Mouse (Mus musculus): Measurements from ENCODE around the gene Cnot1. TPM values are rescaled to one million over a fixed set of nuclear protein-coding genes. Genes with fewer than 3 reads are reported as not detected.
A peak's percentile ranks its signal among the peaks of the same experiment; 100 is the strongest.

Gene Cnot1
- total RNA-seq, 2 experiments from 2014 or later, result 66.3 to 71.1 TPM

DNA sequence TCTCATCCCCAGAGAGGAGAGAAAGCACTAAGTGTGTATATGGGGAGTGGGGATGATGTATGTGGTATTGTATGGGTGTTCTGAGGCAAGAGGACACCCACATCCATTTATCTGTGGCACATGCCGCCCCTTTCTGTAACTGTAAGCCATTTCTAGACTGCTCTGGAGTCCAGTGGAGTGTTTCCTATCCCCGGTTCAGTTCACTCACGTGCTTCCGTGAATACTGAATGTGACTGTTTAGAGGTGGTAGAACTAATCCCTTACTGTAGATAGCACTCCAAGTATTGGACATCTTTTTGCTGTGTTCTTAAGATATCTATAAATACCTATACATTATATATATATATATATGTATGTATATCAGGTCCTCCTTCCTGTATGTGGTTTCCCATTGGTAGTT is 92.9 kb downstream of the Cnot1 start:
- Histone ChIP-seq H3K4me3 (no peak overlapping the region), H3K27ac (no peak overlapping the region)
- no peak for TF ChIP-seq CTCF (IDR thresholded peaks at IDR 0.05)
- no peak for DNase-seq
- intact Hi-C loops (cut with DNase I), result no loop called here

DNA sequence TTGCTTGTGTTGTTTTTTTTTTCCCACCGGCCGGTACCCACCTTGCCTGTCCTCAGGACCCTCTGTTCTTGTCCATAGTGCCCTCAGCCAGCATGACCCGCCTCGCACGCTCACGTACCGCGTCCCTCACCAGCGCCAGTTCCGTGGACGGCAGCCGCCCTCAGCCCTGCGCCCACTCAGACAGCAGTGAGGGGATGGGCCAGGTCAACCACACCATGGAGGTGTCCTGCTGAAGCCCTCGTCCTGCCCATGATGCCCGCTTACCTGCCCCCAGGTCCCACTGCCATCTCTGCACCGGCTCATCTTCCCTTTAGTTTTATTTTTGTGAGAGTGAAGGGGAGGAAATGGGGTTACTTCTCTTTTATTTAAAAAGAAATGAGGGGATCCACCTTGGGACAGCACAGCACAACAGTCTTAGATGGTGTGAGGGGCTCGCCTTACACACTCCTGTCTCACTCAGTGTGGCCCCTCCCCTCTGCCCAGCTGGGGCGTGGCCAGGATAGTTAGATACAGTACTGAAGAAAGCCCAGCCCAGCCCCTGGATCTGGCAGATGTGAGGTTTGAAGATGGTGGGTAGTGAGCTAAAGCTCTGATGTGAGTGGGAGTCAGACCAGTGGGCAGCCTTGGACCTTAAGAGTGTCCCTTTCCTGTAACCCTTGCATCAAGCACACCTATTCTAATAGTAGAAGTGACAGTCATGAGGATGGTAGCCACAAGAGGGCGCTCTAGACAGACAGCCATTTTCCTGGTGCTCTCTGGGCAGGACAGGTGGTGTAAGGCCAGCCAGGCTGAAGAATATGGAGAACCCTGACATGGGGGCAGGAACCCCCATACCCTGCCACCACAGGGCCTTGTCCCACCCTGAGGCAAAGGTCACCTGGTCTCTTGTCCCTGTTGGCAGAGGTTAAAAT is 93.9 kb downstream of the Cnot1 start:
- no peak overlapping the region for H3K4me3 ChIP-seq
- TF ChIP-seq CTCF (IDR thresholded peaks at IDR 0.05), result peak; percentile 82
- intact Hi-C loops (cut with DNase I), result loop anchor here (2.0 kb wide), 1 partner anchor 119 kb away; no protein-coding TSS in a partner anchor
- no peak overlapping the region for H3K27ac ChIP-seq
- DNase-seq, result peak; percentile 76

DNA sequence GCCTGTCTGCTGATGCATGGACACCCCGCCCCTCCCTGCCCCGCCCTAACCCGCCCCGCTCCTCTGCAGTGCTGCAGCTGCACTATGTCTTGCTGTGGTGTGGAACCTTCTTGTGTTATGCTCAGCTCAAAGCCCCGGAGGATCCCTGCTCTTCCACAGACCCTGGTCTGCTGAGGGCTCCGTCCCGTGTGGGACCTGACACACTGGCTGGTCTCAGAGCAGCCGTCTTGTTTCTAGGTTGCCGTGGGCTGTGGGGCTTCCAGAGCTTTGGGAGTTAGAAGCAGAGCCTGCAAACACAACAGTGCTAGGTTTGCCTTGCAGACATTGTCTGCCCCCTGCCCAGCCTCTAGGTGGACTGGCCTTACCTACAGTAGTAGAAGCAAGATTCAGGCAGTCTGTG is 94.9 kb downstream of the Cnot1 start:
- Histone ChIP-seq H3K4me3 (no peak overlapping the region), H3K27ac (no peak overlapping the region)
- DNase-seq, result no peak
- intact Hi-C loops (cut with DNase I), result loop anchor here (2.0 kb wide), 1 partner anchor 120 kb away; no protein-coding TSS in a partner anchor
- no peak for TF ChIP-seq CTCF (IDR thresholded peaks at IDR 0.05)

DNA sequence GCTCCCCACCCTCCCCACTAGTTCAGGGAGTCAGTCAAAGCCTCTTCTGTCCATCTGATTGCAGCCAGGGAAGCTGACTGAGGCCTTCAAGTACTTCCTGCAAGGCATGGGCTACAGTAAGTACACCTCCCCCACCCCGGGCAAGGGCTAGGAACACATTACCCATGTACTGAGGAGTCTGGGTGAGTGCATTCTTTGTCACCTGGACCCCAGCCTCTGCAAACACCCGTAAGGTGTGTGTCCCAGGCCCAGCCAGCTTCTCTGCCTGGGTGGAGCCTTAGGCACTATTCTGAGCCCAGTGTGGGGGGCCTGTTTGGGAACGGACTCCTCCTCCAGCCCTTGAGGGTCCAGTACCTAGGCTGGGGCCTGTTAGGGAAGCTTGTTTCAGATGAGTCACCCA is 96.2 kb downstream of the Cnot1 start:
- Histone ChIP-seq H3K4me3 (no peak overlapping the region), H3K27ac (no peak overlapping the region)
- no peak for TF ChIP-seq CTCF (IDR thresholded peaks at IDR 0.05)
- no peak for DNase-seq
- intact Hi-C loops (cut with DNase I), result no loop called here

DNA sequence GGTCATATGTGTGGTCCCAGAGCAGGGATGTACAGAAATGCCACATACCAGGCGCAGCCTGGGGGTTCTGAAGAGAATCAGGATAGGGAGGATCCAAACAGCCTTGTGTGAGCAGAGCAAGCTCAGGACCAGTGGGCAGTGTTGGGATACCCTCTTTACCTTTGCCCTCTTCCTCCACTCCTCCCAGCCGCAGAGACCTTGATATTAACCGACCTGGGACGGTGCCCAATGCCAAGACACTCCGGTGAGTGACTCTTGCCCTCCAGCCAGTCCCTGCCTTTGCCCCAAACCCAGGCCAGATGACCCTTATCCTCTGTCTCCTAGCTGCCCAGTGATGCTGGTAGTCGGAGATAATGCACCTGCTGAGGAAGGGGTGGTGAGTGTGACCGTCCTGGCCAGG is 97.7 kb downstream of the Cnot1 start:
- no peak for TF ChIP-seq CTCF (IDR thresholded peaks at IDR 0.05)
- Histone ChIP-seq H3K4me3 (no peak overlapping the region), H3K27ac (no peak overlapping the region)
- intact Hi-C loops (cut with DNase I), result loop anchor here (10.0 kb wide), 1 partner anchor 455 kb away; no protein-coding TSS in a partner anchor
- DNase-seq, result no peak

DNA sequence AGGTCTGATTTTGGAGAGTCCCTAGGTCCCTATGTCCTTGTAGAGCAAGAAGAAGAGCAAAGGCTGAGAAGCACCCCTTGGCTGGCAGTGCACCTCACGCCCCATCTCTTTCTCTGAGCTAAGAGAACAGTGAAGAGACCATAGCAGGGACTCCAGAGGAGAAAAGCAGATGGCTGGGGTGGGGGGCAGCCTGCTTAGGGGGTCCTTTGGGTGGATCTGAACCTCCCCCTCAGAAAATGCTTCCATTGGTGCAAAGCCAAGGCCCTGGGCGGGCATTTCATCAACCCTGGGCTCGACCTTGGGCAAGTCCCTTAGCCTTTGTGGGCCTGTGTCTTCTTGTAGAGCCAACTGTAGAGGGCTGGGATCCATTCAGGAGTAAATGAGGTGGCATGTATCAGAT is 102.7 kb downstream of the Cnot1 start:
- TF ChIP-seq CTCF (IDR thresholded peaks at IDR 0.05), result no peak
- intact Hi-C loops (cut with DNase I), result loop anchor here (10.0 kb wide), 1 partner anchor 450 kb away; no protein-coding TSS in a partner anchor
- no peak overlapping the region for H3K27ac ChIP-seq
- H3K4me3 ChIP-seq, result no peak overlapping the region
- no peak for DNase-seq

DNA sequence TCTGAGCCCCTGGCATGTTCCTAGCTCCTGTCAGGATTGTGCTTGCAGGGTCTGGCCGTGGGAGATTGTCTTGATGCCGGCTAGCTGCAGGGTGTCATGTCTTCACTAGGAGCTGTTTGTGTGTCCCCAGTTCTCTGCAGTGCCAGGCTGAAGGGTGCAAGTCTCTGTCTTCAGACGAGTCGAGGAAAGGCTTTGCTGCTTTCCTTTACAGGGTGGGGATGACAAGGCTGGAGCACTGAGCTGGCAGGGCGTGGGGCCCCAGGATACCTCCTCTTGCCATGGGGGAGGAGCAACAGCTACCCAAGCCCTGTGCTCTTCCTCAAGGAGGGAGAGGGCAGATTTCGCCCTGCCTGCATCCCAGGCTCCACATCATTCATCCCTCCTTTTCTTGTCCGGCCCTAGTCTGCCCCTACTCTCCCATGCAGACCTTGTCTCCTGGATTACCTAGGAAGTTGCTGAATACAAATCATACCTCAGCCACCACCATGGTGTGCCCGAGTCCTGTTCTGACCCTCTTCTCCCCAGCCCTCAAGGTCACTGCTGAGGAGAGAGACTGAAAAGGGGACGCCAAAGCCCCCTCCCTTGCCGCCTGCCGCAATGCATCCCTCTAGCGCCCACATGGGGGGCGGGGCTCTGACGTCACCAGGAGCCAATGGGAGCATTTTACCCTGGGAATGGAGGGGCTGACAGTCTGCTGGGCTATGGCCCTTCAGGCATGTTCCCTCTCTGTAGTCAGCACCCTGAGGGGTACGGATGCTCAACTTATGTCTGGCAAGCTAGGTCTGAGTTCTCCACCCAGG is 103.6 kb downstream of the Cnot1 start:
- peak overlapping the region; percentile 67 for H3K27ac ChIP-seq
- peak; percentile 55 for DNase-seq
- intact Hi-C loops (cut with DNase I), result loop anchor here (10.0 kb wide), 1 partner anchor 449 kb away; no protein-coding TSS in a partner anchor

DNA sequence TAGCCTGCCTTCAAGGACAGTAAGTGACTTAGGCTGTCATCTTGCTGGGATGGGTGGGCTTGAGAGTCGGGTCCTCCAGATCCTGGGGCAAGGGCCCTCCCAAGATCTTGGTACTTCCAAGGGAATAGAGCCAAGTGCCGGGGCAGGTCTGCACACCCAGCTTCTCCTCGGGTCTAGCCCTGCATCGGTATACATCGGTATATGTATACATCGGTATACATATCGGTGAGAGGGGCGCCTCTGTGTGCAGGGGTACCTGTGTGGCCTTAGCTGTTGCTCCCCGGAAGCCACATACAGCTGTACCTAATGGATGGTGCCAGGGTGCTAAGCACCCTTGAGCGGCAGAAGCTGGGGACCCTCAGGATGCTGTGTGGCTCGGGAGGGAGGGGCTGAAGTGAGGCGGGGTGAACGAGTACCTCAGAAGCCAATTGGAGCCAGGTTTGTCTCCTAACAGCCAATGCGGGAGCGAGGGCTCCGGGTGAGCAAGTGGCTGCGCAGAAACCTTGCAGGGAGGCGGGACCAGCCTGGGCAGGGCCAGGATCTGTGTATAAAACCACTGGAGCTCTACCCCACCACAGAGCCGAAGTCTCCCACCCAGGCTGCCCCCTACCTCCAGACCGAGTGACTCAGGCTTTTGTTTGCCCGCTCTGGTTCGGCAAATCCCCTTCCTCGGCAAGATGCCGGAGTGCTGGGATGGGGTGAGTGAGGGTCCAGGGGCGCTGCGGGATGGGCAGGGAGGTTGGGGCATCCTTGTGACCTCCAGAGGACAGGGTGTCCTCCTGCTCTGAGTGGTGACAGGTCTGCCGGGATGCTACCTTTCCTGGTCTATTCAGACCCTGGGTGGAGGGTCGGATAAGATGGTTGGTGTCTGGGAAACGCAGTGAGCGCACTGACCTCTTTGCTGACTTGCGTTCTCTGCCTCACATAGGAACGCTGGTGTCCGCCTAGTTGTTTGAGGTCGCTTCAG is 104.5 kb downstream of the Cnot1 start:
- TF ChIP-seq CTCF (IDR thresholded peaks at IDR 0.05), result no peak
- DNase-seq, result peak; percentile 86
- H3K27ac ChIP-seq, result peak overlapping the region; percentile 67
- peak overlapping the region; percentile 85 for H3K4me3 ChIP-seq
- intact Hi-C loops (cut with DNase I), result loop anchor here (10.0 kb wide), 1 partner anchor 448 kb away; no protein-coding TSS in a partner anchor

More for the DNA sequence above, 103.6 kb downstream of the Cnot1 start:
- peak overlapping the region; percentile 85 for H3K4me3 ChIP-seq
- TF ChIP-seq CTCF (IDR thresholded peaks at IDR 0.05), result no peak

DNA sequence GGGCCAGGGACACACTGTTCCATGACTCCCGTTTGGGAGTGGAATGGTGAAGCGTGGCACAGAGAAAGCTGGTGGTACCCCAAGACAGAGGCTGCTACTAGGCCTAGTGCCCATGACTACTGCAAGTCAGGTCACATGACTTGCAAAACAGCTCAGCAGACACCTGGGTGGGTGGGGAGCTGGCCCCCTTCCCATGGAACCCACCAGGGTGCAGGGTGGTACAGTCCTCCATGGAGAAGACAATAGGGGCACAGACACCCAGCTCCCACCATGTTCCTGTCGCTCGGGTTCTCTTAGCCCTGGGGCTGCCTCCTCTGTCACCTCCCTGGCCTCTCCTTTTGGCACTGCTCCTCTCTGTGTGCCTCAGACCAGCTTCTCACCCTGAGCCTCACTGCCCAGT is 105.5 kb downstream of the Cnot1 start:
- Histone ChIP-seq H3K27ac (no peak overlapping the region), H3K4me3 (no peak overlapping the region)
- intact Hi-C loops (cut with DNase I), result loop anchor here (10.0 kb wide), 1 partner anchor 447 kb away; no protein-coding TSS in a partner anchor
- DNase-seq, result peak; percentile 13
- no peak for TF ChIP-seq CTCF (IDR thresholded peaks at IDR 0.05)

DNA sequence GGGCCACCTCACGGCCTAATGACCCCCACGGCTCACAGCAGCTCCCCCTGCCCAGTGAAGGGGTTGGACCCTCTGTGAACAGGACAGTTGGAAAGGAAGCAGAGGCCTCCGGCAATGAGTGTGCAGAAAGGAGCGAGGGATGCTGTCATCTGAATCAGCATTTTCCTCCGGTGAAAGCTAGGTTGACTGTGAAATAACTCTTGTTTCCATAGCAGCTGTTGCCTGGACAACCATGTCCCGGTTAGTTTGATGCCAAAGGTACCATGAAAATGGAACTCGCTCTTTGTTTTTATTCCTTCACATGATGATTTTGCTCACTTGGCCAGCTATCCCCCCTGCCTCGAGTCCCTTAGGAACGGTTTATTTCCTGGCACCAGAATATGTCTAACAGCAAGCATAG is 107.0 kb downstream of the Cnot1 start:
- no peak overlapping the region for H3K27ac ChIP-seq
- no peak for TF ChIP-seq CTCF (IDR thresholded peaks at IDR 0.05)
- DNase-seq, result no peak
- H3K4me3 ChIP-seq, result no peak overlapping the region
- intact Hi-C loops (cut with DNase I), result loop anchor here (10.0 kb wide), 1 partner anchor 445 kb away; no protein-coding TSS in a partner anchor

DNA sequence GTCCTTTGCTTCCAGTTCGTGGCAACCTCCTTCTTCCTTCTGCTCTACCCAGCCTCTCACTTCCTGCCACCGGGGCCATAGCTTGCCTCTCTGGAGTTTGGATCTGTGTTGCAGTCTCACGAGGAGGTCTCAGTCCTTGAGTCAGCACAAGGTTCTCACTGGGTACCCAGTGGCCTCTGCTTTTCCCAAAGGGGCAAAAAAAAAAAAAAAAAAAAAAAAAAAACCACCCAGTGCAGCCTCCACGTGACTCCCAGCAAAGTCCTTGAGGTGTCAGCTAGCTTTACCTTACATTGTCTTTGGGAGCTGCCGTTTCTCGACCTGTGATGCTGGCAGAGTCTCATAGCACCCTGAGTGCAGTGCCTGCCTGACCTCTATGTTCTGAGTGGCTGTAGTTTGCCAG is 109.1 kb downstream of the Cnot1 start:
- intact Hi-C loops (cut with DNase I), result loop anchor here (5.0 kb wide), 1 partner anchor 351 kb away; no protein-coding TSS in a partner anchor
- no peak for TF ChIP-seq CTCF (IDR thresholded peaks at IDR 0.05)
- no peak for DNase-seq

More for the DNA sequence above, 109.1 kb downstream of the Cnot1 start:
- no peak overlapping the region for H3K4me3 ChIP-seq
- no peak overlapping the region for H3K27ac ChIP-seq
